Mouse (Mus musculus) heart, embryonic 14.5 days (tissue): ENCODE data around the gene Gm10447. TPM values are rescaled to one million over a fixed set of nuclear protein-coding genes. Genes with fewer than 3 reads are reported as not detected.

Experiments
- ATAC-seq: fragments of 200-750 bp; cut with Nextera tagmentation; 2 replicates; pipeline ENCODE4 v1.8.0; 2017; ENCODE audit warnings: low read depth, moderate TSS enrichment; ENCODE audit not compliant: insufficient number of reproducible peaks, insufficient read depth, low FRiP score
- H3K27ac ChIP-seq, 2 experiments: fragments of 200-500 bp in 1 of 2; fragments of 300-500 bp in 1 of 2; sonication (generic) in 1 of 2; replicated peaks in 1 of 2; 2 replicates each; pipeline ENCODE4 v1.5.1; 2012 to 2014; ENCODE audit warnings: low read depth in 2 of 2, low read length in 2 of 2, control low read depth in 1 of 2, mild to moderate bottlenecking in 1 of 2, mixed read lengths in 1 of 2; ENCODE audit not compliant: control insufficient read depth in 1 of 2, insufficient read depth in 1 of 2
- H3K27me3 ChIP-seq: fragments of 300-500 bp; sonication (generic); 2 replicates; pipeline ENCODE4 v1.6.1; 2014; ENCODE audit warnings: mild to moderate bottlenecking, low read length, control low read depth; ENCODE audit not compliant: control insufficient read depth, insufficient read depth
- H3K36me3 ChIP-seq: fragments of 300-500 bp; sonication (generic); 2 replicates; pipeline ENCODE4 v1.6.1; 2014; ENCODE audit warnings: mild to moderate bottlenecking, control low read depth, low read length, mixed read lengths; ENCODE audit not compliant: control insufficient read depth, insufficient read depth
- H3K4me1 ChIP-seq, 2 experiments: fragments of 200-500 bp in 1 of 2; fragments of 300-500 bp in 1 of 2; sonication (generic) in 1 of 2; 2 replicates each; pipeline ENCODE4 v1.6.1; 2012 to 2014; ENCODE audit warnings: low read length in 2 of 2, control low read depth in 1 of 2, mixed read lengths in 1 of 2; ENCODE audit not compliant: control insufficient read depth in 2 of 2, insufficient read depth in 2 of 2
- H3K4me2 ChIP-seq: fragments of 300-500 bp; sonication (generic); 2 replicates; pipeline ENCODE4 v1.6.1; 2014; ENCODE audit warnings: mild to moderate bottlenecking, low read length
- H3K4me3 ChIP-seq, 2 experiments: fragments of 200-500 bp in 1 of 2; fragments of 300-500 bp in 1 of 2; sonication (generic) in 1 of 2; 2 replicates each; pipeline ENCODE4 v1.5.1; 2012 to 2014; ENCODE audit warnings: low read length in 2 of 2, mild to moderate bottlenecking in 2 of 2, control low read depth in 1 of 2, low read depth in 1 of 2, moderate library complexity in 1 of 2; ENCODE audit not compliant: control insufficient read depth in 1 of 2, insufficient read depth in 1 of 2
- H3K9ac ChIP-seq: fragments of 300-500 bp; sonication (generic); 2 replicates; pipeline ENCODE4 v1.6.1; 2014; ENCODE audit warnings: mild to moderate bottlenecking, low read length
- H3K9me3 ChIP-seq: fragments of 300-500 bp; sonication (generic); 2 replicates; pipeline ENCODE4 v1.6.1; 2016; ENCODE audit warnings: low read length, control low read depth; ENCODE audit not compliant: control insufficient read depth
- WGBS: fragments of 180-500 bp; shearing (Covaris S2); extraction: QIAGEN DNeasy Blood & Tissue Kit; methylation state at CpG from one replicate; pipeline ENCODE4 v1.1.7; 2014; 5-methylcytosine and 5-hydroxymethylcytosine counted together
- polyA plus RNA-seq: library from polyadenylated mRNA; unstranded; fragments of >200 nt; fragmentation: Nextera tagmentation; extraction: Ambion mirVana; gene quantifications from 2 replicates; pipeline ENCODE4 v1.2.1, GENCODE M21; 2014

The Gm10447 gene
- polyA plus RNA-seq, 1 experiment from 2014 or later, result 0.16 TPM

DNA sequence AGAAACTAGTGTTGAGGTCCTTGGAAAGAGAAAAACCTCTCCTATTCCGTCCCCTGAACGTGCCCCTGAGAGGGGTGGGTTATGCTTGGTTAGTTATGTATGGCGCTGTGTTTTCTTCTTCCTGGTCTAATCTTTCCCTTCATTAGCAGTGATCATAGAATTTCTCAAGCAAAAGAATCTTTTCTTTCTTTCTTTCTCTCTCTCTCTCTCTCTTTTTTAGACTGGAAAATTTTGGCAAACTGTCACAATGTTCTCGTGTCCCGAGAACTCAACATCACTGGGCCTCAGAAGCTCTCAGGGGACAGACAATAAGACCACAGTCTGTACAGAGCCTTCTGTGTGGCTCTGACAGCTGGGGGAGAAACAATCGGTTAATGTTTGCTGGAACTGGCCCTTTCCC is 38.5 kb upstream of the Gm10447 start:
- H3K4me1 ChIP-seq, result peaks cover 0 to 5% of the 10 kb centered on the region in 2 experiments; a peak in 1 of 4 replicates
- ATAC-seq, result no peak
- no peak overlapping the region for H3K4me2 ChIP-seq
- H3K9me3 ChIP-seq, result no peaks in the 10 kb centered on the region
- H3K36me3 ChIP-seq, result no peaks in the 10 kb centered on the region
- 74% methylated on average over 6 of the region's 6 CpGs for WGBS
- H3K27ac ChIP-seq, result no peak overlapping the region
- no peak overlapping the region for H3K4me3 ChIP-seq
- no peak overlapping the region for H3K9ac ChIP-seq
- no peaks in the 10 kb centered on the region for H3K27me3 ChIP-seq

DNA sequence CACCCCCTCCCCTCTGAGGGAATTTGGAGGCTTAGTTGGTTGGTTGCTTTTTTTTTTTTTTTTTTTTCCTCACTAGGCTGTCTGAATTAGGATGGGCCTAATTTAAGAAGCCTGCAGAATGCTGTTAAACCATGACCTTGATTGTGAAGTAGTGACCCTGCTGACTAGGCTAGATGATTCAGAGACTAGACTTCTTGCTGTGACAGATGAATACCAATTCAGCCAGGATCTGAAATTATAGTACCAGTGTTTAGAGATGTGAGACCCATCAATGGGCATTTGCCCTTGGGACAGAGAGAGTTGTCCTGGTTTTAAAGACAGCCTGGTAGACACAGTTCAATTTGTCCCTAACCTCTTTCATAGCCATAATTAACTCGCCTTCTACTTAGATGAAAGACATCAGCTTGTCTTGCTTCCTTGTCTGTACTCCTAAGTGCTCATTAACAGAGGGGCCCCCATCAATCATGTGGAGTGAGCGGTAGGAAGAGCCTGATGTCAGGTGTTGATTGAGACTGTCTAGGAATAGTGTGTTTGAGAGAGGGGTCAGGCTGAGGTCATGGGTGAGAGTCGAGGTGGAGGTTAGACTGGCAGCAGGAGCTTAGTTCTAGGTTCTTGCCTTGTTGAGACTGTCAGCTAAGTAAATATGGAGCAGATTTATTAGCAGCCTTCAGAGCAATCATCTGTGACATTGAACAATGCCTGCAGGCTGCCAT is 36.5 kb upstream of the Gm10447 start:
- Histone ChIP-seq H3K36me3 (no peaks in the 10 kb centered on the region), H3K27me3 (no peaks in the 10 kb centered on the region), H3K9ac (no peak overlapping the region), H3K9me3 (no peaks in the 10 kb centered on the region), H3K27ac (no peak overlapping the region), H3K4me1 (peaks cover 0 to 5% of the 10 kb centered on the region in 2 experiments; a peak in 1 of 4 replicates), H3K4me2 (no peak overlapping the region), H3K4me3 (no peak overlapping the region)
- 23% methylated on average over 3 of the region's 3 CpGs for WGBS
- ATAC-seq, result no peak

DNA sequence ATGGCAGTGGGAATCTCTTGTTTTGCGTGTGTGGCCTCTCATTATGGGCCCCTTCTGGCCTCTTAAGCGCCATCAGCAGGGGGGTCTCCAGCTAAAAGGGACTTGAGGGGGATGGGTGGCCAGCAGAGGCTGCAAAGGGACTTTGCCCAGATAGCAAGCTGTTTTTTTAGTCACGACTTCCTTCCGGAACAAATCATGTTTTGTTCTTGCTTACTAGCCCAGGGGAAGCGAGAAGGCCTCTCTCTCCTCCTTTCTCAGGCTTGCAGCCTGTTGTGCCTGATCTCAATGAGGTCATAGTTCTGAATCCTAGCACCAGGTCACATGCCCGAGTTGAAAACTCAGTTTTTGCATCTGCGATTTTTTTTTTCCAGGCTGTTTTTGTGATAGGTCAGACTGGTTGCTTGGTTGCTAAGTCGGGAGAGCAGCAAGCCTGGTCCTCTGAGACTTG is 35.1 kb upstream of the Gm10447 start:
- 28% methylated on average over 8 of the region's 8 CpGs for WGBS
- 0 out of 4 replicates have a peak overlapping the region, but pooled peaks of 1 of the 2 experiments have one; percentile 33 for H3K27ac ChIP-seq
- no peak overlapping the region for H3K9ac ChIP-seq

DNA sequence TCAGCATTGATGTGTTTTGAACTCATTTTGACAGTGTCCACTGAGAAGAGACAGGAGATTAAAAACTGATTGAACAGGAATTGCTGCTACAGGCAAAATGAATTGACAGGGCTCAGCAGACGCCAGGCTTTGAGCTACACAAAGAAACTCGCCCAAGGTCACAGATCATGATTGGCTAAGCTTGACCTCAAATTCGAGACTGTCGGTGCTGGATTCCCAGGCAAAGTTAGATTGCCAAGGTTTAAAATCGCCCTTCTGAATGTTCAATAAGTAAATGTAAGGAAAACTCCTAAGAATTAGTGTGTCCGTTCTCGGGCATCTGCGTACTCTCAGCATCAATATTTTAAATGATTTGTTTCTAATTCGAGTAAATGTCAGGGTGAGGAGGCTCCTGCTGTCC is 32.5 kb upstream of the Gm10447 start:
- ATAC-seq, result no peak
- H3K27me3 ChIP-seq, result peaks cover 10% of the 10 kb centered on the region; the same call in 1 of the 2 replicates
- H3K27ac ChIP-seq, result no peak overlapping the region
- no peak overlapping the region for H3K9ac ChIP-seq
- WGBS, result 86% methylated on average over 9 of the region's 9 CpGs
- no peaks in the 10 kb centered on the region for H3K36me3 ChIP-seq
- no peak overlapping the region for H3K4me2 ChIP-seq
- peaks cover 6 to 10% of the 10 kb centered on the region in 2 experiments; a peak in 1 of 4 replicates for H3K4me1 ChIP-seq
- no peak overlapping the region for H3K4me3 ChIP-seq
- H3K9me3 ChIP-seq, result no peaks in the 10 kb centered on the region

More for the DNA sequence above, 35.1 kb upstream of the Gm10447 start:
- Histone ChIP-seq H3K4me1 (peaks cover 3 to 8% of the 10 kb centered on the region in 2 experiments; a peak in 1 of 4 replicates), H3K36me3 (no peaks in the 10 kb centered on the region), H3K4me3 (no peak overlapping the region), H3K4me2 (no peak overlapping the region), H3K27me3 (peaks cover 8% of the 10 kb centered on the region; the same call in 1 of the 2 replicates), H3K9me3 (no peaks in the 10 kb centered on the region)
- no peak for ATAC-seq

DNA sequence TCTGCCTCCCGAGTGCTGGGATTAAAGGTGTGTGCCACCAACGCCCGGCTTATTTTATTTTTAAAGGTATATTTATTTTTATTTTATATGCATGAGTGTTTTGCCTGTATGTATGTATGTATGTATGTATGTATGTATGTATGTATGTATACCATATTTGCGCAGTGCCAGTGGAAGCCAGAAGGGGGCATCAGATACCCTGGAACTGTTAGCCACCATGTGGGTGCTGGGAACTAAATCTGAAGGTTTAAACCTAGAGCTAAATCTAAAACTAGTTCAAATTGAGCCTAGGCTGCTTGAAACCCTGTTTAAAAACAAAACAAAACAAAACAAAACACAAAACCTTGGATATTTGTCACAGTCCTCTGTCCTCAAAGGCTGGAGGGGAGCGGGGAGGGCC is 32.1 kb upstream of the Gm10447 start:
- Histone ChIP-seq H3K27me3 (peaks cover 10% of the 10 kb centered on the region; the same call in 1 of the 2 replicates), H3K27ac (no peak overlapping the region), H3K9ac (no peak overlapping the region), H3K4me3 (no peak overlapping the region), H3K9me3 (no peaks in the 10 kb centered on the region), H3K4me2 (no peak overlapping the region), H3K4me1 (peaks cover 6 to 10% of the 10 kb centered on the region in 2 experiments; a peak in 1 of 4 replicates), H3K36me3 (no peaks in the 10 kb centered on the region)
- ATAC-seq, result no peak
- WGBS, result 94% methylated on average over 5 of the region's 5 CpGs

GRCm38 (mm10) chr11:53486822-53487594 is 30.1 kb upstream of the Gm10447 start:
- no peak for ATAC-seq
- no peak overlapping the region for H3K27ac ChIP-seq
- WGBS, result 11% methylated on average over 27 of the region's 27 CpGs
- H3K4me2 ChIP-seq, result peak overlapping the region; percentile 58
- no peaks in the 10 kb centered on the region for H3K36me3 ChIP-seq
- peaks cover 6 to 8% of the 10 kb centered on the region in 2 experiments; a peak in 1 of 4 replicates for H3K4me1 ChIP-seq
- peak overlapping the region; percentile 20 to 24; a peak in 3 of 4 replicates for H3K4me3 ChIP-seq
- peaks cover 10% of the 10 kb centered on the region; the same call in 1 of the 2 replicates for H3K27me3 ChIP-seq
- no peaks in the 10 kb centered on the region for H3K9me3 ChIP-seq
- H3K9ac ChIP-seq, result peak overlapping the region; percentile 41; the same call in 1 of the 2 replicates

- ATAC-seq, result no peak
- Histone ChIP-seq H3K9ac (no peak overlapping the region), H3K4me3 (no peak overlapping the region), H3K9me3 (no peaks in the 10 kb centered on the region), H3K27ac (no peak overlapping the region), H3K36me3 (no peaks in the 10 kb centered on the region), H3K4me1 (peaks cover 6% of the 10 kb centered on the region in 2 experiments; a peak in 1 of 4 replicates), H3K27me3 (peaks cover 10% of the 10 kb centered on the region; the same call in 1 of the 2 replicates), H3K4me2 (no peak overlapping the region)
- 78% methylated on average over 3 of the region's 3 CpGs for WGBS
Observed at GRCm38 (mm10) chr11:53486351-53486750, 29.4 kb upstream of the Gm10447 start.
